Mouse (Mus musculus): ENCODE measurements around the gene Rnf123.

Gene Rnf123

DNA sequence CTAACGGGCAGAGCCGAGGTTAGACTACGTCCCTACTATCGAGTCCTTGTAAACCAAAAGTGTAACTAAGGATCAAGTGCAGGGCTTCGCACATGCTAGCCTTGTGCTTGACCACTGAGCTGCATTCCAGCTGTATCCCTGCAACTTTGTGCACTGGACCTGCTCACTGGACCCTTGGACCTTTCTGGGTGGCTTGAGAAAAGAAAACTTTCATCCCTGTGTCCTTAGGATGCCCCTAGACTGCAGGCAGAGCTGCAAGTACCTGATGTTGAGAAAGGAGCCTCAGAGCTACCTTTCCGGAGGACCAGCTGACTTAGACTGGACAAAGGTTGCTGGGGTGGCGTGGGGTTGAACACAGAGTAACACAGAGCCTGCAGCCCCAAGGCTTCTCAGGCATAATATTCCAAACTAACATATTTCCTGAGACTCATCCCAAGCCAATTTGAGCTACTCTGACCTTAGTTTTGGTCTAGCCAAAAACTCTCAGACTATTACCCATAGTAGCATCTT lies 7.5 kb upstream of the Rnf123 start:
- H3K36me3 ChIP-seq (ENCODE audit: control insufficient read depth, insufficient read depth, low read length, poor library complexity, severe bottlenecking) = peaks cover 16% of the 10 kb centered on the region
- DNase-seq (ENCODE audit: low read depth, low spot score) = no peak
- H3K27me3 ChIP-seq (ENCODE audit: control insufficient read depth, insufficient read depth, low read length, poor library complexity, severe bottlenecking) = no peaks in the 10 kb centered on the region

DNA sequence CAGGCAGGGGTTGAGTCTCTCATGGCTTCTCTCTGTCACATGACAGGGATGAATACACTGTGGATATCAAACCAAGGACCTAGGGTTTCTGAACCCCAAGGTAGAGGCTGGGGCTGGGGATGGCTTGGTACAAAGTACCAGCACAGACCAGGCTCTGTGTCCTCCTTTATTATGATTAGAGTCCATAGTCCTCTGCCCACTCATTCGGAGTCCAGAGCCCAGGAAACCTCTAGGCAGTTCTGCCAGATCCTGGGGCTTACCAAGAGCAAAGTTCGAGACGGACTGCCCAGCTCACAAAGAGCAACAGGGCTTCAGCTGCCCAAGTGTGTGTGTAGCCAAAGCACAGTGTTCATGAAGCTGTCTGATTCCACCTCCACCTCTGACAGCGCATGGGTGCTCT lies 2.1 kb upstream of the Rnf123 start:
- DNase-seq (ENCODE audit: low read depth, low spot score) = no peak
- Histone ChIP-seq H3K27me3 (ENCODE audit: control insufficient read depth, insufficient read depth, low read length, poor library complexity, severe bottlenecking) (no peaks in the 10 kb centered on the region), H3K36me3 (ENCODE audit: control insufficient read depth, insufficient read depth, low read length, poor library complexity, severe bottlenecking) (peaks cover 20% of the 10 kb centered on the region)

GRCm38 (mm10) chr9:108083561-108083960 lies 415 bp upstream of the Rnf123 start:
- peaks cover 18% of the 10 kb centered on the region for H3K36me3 ChIP-seq (ENCODE audit: control insufficient read depth, insufficient read depth, low read length, poor library complexity, severe bottlenecking)
- H3K27me3 ChIP-seq (ENCODE audit: control insufficient read depth, insufficient read depth, low read length, poor library complexity, severe bottlenecking) = no peaks in the 10 kb centered on the region
- DNase-seq (ENCODE audit: low read depth, low spot score) = no peak

- Histone ChIP-seq H3K27me3 (ENCODE audit: control insufficient read depth, insufficient read depth, low read length, poor library complexity, severe bottlenecking) (no peaks in the 10 kb centered on the region), H3K36me3 (ENCODE audit: control insufficient read depth, insufficient read depth, low read length, poor library complexity, severe bottlenecking) (peaks cover 12% of the 10 kb centered on the region)
- peak; percentile 38 for DNase-seq (ENCODE audit: low read depth, low spot score)
Measured at GRCm38 (mm10) chr9:108082549-108082948, 597 bp downstream of the Rnf123 start.

DNA sequence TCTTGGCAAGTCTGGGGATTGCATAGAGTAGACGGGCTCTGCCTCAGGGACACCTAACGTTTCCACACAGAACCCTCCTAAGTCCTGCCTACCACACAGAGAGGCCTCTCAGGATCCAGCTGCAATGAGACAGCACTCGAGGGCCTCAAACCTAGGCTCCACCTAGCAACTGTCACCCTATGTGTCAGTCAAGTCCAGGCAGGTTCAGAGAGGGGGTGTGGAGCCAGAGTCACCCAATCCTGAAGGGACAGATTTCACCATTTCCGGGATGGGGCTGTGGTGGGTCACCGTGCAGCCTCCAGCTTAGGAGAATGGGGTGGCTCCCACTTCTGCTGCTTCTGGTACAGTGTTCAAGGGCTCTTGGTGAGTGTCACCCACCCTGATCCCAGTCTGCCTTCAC lies 3.0 kb downstream of the Rnf123 start, which contains the start of gene Mst1:
TSS of gene Mst1 (plus strand) at position 269 of the 400 bp plus-strand sequence.
- H3K36me3 ChIP-seq (ENCODE audit: control insufficient read depth, insufficient read depth, low read length, poor library complexity, severe bottlenecking) = peaks cover 4% of the 10 kb centered on the region
- DNase-seq (ENCODE audit: low read depth, low spot score) = no peak

GRCm38 (mm10) chr9:108073141-108073930 lies 9.8 kb downstream of the Rnf123 start:
- no peak for DNase-seq (ENCODE audit: low read depth, low spot score)
- peaks cover 2% of the 10 kb centered on the region for H3K36me3 ChIP-seq (ENCODE audit: control insufficient read depth, insufficient read depth, low read length, poor library complexity, severe bottlenecking)

More for the DNA sequence above, 3.0 kb downstream of the Rnf123 start, which contains the start of gene Mst1:
- H3K27me3 ChIP-seq (ENCODE audit: control insufficient read depth, insufficient read depth, low read length, poor library complexity, severe bottlenecking) = no peaks in the 10 kb centered on the region

GRCm38 (mm10) chr9:108072481-108072924 lies 10.6 kb downstream of the Rnf123 start:
- peaks cover 2% of the 10 kb centered on the region for H3K36me3 ChIP-seq (ENCODE audit: control insufficient read depth, insufficient read depth, low read length, poor library complexity, severe bottlenecking)

More at GRCm38 (mm10) chr9:108073141-108073930, 9.8 kb downstream of the Rnf123 start:
- no peaks in the 10 kb centered on the region for H3K27me3 ChIP-seq (ENCODE audit: control insufficient read depth, insufficient read depth, low read length, poor library complexity, severe bottlenecking)

GRCm38 (mm10) chr9:108071801-108072200 lies 11.3 kb downstream of the Rnf123 start:
- Histone ChIP-seq H3K27me3 (ENCODE audit: control insufficient read depth, insufficient read depth, low read length, poor library complexity, severe bottlenecking) (no peaks in the 10 kb centered on the region), H3K36me3 (ENCODE audit: control insufficient read depth, insufficient read depth, low read length, poor library complexity, severe bottlenecking) (peaks cover 2% of the 10 kb centered on the region)
- DNase-seq (ENCODE audit: low read depth, low spot score) = no peak

More at GRCm38 (mm10) chr9:108072481-108072924, 10.6 kb downstream of the Rnf123 start:
- DNase-seq (ENCODE audit: low read depth, low spot score) = no peak
- H3K27me3 ChIP-seq (ENCODE audit: control insufficient read depth, insufficient read depth, low read length, poor library complexity, severe bottlenecking) = no peaks in the 10 kb centered on the region

- Histone ChIP-seq H3K27me3 (ENCODE audit: control insufficient read depth, insufficient read depth, low read length, poor library complexity, severe bottlenecking) (no peaks in the 10 kb centered on the region), H3K36me3 (ENCODE audit: control insufficient read depth, insufficient read depth, low read length, poor library complexity, severe bottlenecking) (peaks cover 3% of the 10 kb centered on the region; the same call in 1 of the 2 replicates)
- DNase-seq (ENCODE audit: low read depth, low spot score) = no peak
Measured at GRCm38 (mm10) chr9:108069529-108069928, 13.6 kb downstream of the Rnf123 start.

GRCm38 (mm10) chr9:108069007-108069406 lies 14.1 kb downstream of the Rnf123 start:
- no peak for DNase-seq (ENCODE audit: low read depth, low spot score)
- no peaks in the 10 kb centered on the region for H3K27me3 ChIP-seq (ENCODE audit: control insufficient read depth, insufficient read depth, low read length, poor library complexity, severe bottlenecking)
- peaks cover 3% of the 10 kb centered on the region; the same call in 1 of the 2 replicates for H3K36me3 ChIP-seq (ENCODE audit: control insufficient read depth, insufficient read depth, low read length, poor library complexity, severe bottlenecking)

DNA sequence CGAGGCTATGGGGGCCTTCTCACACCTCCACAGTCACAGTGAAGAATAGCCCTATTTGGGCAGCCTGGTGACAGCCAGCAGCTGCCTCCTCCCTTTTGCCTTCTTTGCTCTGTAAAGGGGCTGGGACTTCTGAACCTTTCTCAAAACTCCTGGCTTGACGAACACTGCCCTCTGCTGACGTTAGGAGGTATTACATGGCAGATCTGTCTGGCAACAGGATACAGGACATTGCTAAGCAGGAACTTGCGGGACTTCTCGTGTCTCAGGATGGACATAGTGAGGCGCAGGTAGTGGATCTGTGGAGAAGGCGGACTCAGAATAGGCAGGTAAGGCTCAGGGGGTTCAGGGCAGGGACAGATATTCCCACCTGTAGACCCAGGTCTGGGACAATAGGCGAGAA lies 15.2 kb downstream of the Rnf123 start:
- peak; percentile 90 for DNase-seq (ENCODE audit: low read depth, low spot score)
- peaks cover 3% of the 10 kb centered on the region; the same call in 1 of the 2 replicates for H3K36me3 ChIP-seq (ENCODE audit: control insufficient read depth, insufficient read depth, low read length, poor library complexity, severe bottlenecking)
- H3K27me3 ChIP-seq (ENCODE audit: control insufficient read depth, insufficient read depth, low read length, poor library complexity, severe bottlenecking) = no peaks in the 10 kb centered on the region

DNA sequence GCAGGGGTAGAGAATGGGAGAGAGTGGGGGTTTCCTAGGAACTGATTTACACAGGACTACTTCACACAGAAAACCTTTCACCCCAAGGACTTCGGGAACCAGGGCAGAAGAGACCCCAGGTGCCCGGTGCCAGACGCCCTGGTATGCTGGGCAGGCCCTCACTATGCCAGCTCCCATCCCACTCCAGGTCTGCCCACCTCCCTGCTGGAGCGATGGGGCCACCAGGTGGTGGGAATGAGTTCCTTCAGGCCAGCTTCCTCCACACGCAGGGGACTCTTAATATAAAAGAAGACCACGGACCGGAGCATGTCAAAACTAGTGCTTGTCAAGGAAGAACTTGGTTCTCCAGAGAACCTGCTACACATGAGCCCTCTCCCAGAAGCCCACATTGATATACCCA lies 15.9 kb downstream of the Rnf123 start:
- peaks cover 5% of the 10 kb centered on the region for H3K36me3 ChIP-seq (ENCODE audit: control insufficient read depth, insufficient read depth, low read length, poor library complexity, severe bottlenecking)

DNA sequence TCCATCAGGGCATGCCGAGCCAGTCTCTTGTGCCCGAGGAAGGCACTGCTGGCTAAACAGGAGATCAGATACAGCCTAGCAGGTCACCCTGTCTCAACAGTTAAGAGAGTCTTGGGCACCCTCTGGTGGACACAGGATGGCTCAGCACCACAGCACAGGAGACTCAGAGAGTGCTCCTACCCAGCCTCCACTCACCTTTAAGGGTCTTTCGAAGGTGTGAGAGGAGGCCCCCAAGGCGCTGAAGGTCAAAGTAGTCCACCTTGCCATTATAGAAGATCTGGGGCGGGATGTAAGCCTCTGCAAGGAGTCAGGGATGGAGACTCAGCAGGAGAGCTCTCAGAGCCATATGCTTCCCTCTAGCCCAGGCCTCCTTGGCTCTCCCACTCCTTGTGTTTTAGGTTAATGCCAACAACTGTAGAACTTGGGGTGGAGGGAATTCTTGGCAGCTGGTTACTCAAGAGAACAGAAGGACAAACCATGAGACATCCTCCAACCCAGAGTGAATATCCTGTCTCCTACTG lies 17.6 kb downstream of the Rnf123 start:
- DNase-seq (ENCODE audit: low read depth, low spot score) = peak; percentile 71
- Histone ChIP-seq H3K36me3 (ENCODE audit: control insufficient read depth, insufficient read depth, low read length, poor library complexity, severe bottlenecking) (peaks cover 12% of the 10 kb centered on the region), H3K27me3 (ENCODE audit: control insufficient read depth, insufficient read depth, low read length, poor library complexity, severe bottlenecking) (no peaks in the 10 kb centered on the region)

More for the DNA sequence above, 15.9 kb downstream of the Rnf123 start:
- no peak for DNase-seq (ENCODE audit: low read depth, low spot score)
- no peaks in the 10 kb centered on the region for H3K27me3 ChIP-seq (ENCODE audit: control insufficient read depth, insufficient read depth, low read length, poor library complexity, severe bottlenecking)

DNA sequence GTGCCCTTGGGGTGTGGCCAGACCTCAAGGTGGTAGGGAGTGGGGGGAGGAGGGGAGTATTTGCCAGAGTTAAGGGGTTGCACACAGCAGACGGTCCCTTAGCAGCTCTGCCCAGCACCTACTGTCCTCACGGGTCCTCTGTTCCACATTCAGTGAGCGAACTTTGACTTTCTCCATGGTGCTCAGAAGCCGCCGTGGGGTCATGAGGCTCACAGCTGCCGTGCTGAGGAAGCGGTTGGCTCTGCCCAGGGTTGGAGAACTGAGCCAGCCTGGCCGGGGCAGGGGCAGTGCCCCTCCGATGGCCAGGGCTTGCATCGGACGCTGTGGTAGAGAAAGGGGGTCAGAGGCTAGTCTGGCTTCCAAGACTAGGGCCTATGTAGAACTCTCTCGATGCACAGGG lies 19.8 kb downstream of the Rnf123 start:
- Histone ChIP-seq H3K27me3 (ENCODE audit: control insufficient read depth, insufficient read depth, low read length, poor library complexity, severe bottlenecking) (no peaks in the 10 kb centered on the region), H3K36me3 (ENCODE audit: control insufficient read depth, insufficient read depth, low read length, poor library complexity, severe bottlenecking) (peaks cover 15% of the 10 kb centered on the region)
- DNase-seq (ENCODE audit: low read depth, low spot score) = no peak

GRCm38 (mm10) chr9:108062142-108062541 lies 21.0 kb downstream of the Rnf123 start:
- Histone ChIP-seq H3K36me3 (ENCODE audit: control insufficient read depth, insufficient read depth, low read length, poor library complexity, severe bottlenecking) (peaks cover 15% of the 10 kb centered on the region), H3K27me3 (ENCODE audit: control insufficient read depth, insufficient read depth, low read length, poor library complexity, severe bottlenecking) (no peaks in the 10 kb centered on the region)
- no peak for DNase-seq (ENCODE audit: low read depth, low spot score)

Measured in splenic B cell, adult 2 months (primary cell).